Mouse (Mus musculus): ENCODE results near the gene Zfp784.

- TF ChIP-seq POLR2A (IDR thresholded peaks at IDR 0.05; ENCODE audit: borderline replicate concordance, extremely low read depth, low read depth, low read length) (no peak), CTCF (IDR thresholded peaks at IDR 0.05; ENCODE audit: insufficient read depth, low read length) (no peak)
Observed at GRCm38 (mm10) chr7:5008229-5008628, 30.0 kb downstream of the Zfp784 start.

All from lung, adult 2 months (tissue).